Mouse (Mus musculus): ENCODE measurements at regions not wholly inside any gene's neighbourhood (a gene's known extent, or its start where the extent isn't known, plus 50 kb on each side); places are given as distances from the start of the nearest gene placed in this dataset.
A peak's percentile ranks its signal among the peaks of the same experiment; 100 is the strongest.
"Not testable (repeated sequence)": the region's sequence is repeated elsewhere in the genome, so short reads cannot be mapped to it uniquely, and the experiment has no call there.

DNA sequence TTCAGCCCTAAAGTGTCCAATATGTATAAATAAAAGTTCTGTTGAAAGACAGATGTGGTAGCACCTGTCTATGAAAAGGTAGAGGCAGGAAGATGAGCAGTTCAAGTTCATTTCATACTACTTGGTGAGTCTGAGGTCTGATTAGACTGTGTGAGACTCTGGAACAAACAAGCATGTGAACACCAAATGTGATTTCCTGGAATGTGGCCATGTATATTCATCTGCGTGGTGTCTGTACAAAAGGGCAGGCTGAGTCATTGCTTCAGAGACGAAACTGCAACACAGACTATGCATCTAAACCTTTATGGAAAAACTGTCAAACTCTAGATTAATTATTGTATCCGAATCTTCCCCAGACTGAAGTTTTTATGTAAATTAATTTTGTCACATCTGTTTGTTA is 268.7 kb downstream of the Arl6ip6 start:
- Histone ChIP-seq H3K27ac (ENCODE audit: insufficient read depth, low read length) (no peak overlapping the region), H3K4me1 (ENCODE audit: control insufficient read depth, insufficient read depth, low read length) (no peaks in the 10 kb centered on the region), H3K4me3 (ENCODE audit: insufficient read depth, low read length) (no peak overlapping the region)
- TF ChIP-seq POLR2A (IDR thresholded peaks at IDR 0.05; ENCODE audit: extremely low read depth, insufficient read depth, low read length) (no peak), CTCF (IDR thresholded peaks at IDR 0.05; ENCODE audit: extremely low read depth, insufficient read depth, low read length) (no peak)

DNA sequence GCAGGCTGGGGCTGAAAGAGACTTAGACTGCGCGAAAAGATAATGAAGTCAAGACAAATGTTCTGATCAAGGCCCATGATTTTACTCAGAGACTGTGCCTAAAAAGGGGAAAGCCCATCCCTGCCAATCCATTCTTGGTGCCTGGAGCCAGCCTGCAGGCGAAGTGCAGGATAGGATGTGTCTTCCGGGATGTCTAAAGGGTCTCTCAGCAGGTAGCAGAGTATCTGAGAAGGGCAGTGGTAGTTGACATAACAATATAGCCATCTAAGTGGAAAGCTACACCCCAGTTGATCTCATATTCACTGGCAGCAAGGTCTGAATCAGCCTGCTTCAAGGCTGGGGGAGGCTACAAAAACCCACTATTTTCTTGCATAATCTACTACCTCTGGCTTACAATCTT is 282.9 kb downstream of the Arl6ip6 start:
- TF ChIP-seq CTCF (IDR thresholded peaks at IDR 0.05; ENCODE audit: extremely low read depth, insufficient read depth, low read length) (no peak), POLR2A (IDR thresholded peaks at IDR 0.05; ENCODE audit: extremely low read depth, insufficient read depth, low read length) (no peak)
- Histone ChIP-seq H3K4me3 (ENCODE audit: insufficient read depth, low read length) (no peak overlapping the region), H3K4me1 (ENCODE audit: control insufficient read depth, insufficient read depth, low read length) (no peaks in the 10 kb centered on the region), H3K27ac (ENCODE audit: insufficient read depth, low read length) (no peak overlapping the region)

DNA sequence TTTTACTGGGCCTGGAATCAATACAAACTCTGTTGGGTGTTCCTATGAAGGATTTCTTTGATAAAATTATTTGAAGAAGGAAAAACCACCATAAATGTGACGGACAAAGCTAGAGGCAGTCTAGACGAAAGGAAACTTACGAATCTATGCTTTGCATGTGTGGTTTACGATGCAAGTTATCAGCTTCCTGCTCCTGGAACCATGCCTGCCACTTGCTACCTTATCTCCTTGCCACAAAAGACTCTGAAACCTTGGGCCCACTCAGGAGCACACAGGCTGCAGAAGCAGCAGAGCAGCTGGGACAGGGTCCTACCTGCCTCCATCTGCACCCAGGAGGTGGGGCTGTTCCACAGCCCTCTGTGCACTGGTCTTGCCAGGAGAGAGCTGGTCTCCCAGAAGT is 287.5 kb downstream of the Arl6ip6 start:
- not testable (repeated sequence) for H3K4me1 ChIP-seq (ENCODE audit: control insufficient read depth, insufficient read depth, low read length); H3K4me3 ChIP-seq (ENCODE audit: insufficient read depth, low read length)

DNA sequence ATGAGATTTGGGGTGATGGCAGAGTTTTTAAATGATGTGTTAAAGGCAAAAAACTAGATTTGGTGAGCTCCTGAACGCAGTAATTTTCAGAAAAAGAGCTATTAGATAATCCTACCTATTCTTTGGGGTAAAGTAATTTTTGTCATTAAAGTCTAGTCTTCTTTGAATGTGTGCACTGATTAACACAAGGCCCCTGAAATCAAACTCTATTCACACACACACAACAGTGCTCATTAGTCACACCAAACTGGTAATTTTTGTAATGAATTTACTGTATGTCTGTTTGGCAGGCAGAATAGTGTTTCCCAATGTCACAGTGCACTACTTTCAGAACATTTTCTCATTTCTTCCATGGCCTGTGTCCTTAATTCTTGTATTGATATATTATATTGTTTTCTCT is 296.8 kb downstream of the Arl6ip6 start:
- no peak for TF ChIP-seq POLR2A (IDR thresholded peaks at IDR 0.05; ENCODE audit: extremely low read depth, insufficient read depth, low read length)
- no peak for TF ChIP-seq CTCF (IDR thresholded peaks at IDR 0.05; ENCODE audit: extremely low read depth, insufficient read depth, low read length)
- H3K27ac ChIP-seq (ENCODE audit: insufficient read depth, low read length) = no peak overlapping the region
- no peak overlapping the region for H3K4me3 ChIP-seq (ENCODE audit: insufficient read depth, low read length)
- H3K4me1 ChIP-seq (ENCODE audit: control insufficient read depth, insufficient read depth, low read length) = no peaks in the 10 kb centered on the region

More for the DNA sequence above, 287.5 kb downstream of the Arl6ip6 start:
- H3K27ac ChIP-seq (ENCODE audit: insufficient read depth, low read length) = not testable (repeated sequence)

DNA sequence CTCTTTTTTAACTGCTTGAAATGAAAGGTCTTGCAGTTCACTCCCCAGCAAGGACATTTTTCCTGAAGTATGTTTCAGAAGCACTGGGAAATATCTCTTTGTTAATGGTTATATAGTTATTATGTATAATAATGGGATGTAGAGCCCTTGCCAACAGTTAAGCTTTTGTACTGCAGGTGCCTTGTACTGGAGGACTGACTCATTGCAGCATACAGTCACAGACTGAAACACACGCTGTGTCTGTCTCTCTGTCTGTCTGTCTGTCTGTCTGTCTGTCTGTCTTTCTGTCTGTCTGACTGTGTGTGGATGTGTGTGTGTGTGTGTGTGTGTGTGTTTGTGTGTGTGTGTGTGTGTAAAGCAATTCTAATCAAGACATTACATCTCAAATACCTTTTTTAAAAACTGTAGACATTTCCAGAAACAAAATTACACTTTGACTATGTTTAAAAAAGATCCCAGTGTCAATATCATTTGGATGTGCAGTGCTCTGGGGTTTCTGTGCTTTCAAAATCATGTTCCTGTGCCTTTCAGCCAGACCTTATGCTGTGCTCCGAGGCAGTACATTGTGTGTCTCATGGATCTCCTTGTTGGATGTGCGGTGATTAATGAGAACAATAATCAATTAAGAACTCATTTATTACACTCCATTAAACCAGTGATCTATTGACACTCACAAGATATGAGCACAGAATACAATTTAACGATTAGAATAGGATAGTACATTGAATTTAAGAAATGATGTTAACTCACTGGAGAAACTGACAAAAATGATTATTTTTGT is 299.5 kb downstream of the Arl6ip6 start:
- TF ChIP-seq CTCF (IDR thresholded peaks at IDR 0.05; ENCODE audit: extremely low read depth, insufficient read depth, low read length) (no peak), POLR2A (IDR thresholded peaks at IDR 0.05; ENCODE audit: extremely low read depth, insufficient read depth, low read length) (no peak)
- Histone ChIP-seq H3K4me1 (ENCODE audit: control insufficient read depth, insufficient read depth, low read length) (no peaks in the 10 kb centered on the region), H3K4me3 (ENCODE audit: insufficient read depth, low read length) (no peak overlapping the region), H3K27ac (ENCODE audit: insufficient read depth, low read length) (no peak overlapping the region)

DNA sequence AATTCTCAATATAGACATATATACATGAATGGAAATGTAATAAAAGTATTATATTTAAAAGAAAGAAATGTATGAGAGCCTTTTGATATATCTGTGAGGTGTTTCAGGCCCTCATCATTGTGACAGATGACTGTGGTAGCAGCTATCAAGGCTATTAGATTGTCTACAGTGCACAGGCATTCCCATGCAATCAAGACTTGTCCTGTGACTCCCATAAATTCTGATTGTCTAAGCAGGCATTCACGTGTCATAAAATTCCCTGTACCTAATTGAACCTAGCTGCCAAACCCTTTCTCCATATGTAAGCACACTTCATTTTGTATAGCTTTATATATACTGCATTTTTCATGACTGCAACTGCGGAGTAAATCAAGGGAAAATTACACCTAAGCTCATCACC is 301.3 kb downstream of the Arl6ip6 start:
- H3K4me3 ChIP-seq (ENCODE audit: insufficient read depth, low read length) = no peak overlapping the region
- no peak overlapping the region for H3K27ac ChIP-seq (ENCODE audit: insufficient read depth, low read length)
- H3K4me1 ChIP-seq (ENCODE audit: control insufficient read depth, insufficient read depth, low read length) = no peaks in the 10 kb centered on the region
- no peak for TF ChIP-seq POLR2A (IDR thresholded peaks at IDR 0.05; ENCODE audit: extremely low read depth, insufficient read depth, low read length)
- TF ChIP-seq CTCF (IDR thresholded peaks at IDR 0.05; ENCODE audit: extremely low read depth, insufficient read depth, low read length) = no peak

DNA sequence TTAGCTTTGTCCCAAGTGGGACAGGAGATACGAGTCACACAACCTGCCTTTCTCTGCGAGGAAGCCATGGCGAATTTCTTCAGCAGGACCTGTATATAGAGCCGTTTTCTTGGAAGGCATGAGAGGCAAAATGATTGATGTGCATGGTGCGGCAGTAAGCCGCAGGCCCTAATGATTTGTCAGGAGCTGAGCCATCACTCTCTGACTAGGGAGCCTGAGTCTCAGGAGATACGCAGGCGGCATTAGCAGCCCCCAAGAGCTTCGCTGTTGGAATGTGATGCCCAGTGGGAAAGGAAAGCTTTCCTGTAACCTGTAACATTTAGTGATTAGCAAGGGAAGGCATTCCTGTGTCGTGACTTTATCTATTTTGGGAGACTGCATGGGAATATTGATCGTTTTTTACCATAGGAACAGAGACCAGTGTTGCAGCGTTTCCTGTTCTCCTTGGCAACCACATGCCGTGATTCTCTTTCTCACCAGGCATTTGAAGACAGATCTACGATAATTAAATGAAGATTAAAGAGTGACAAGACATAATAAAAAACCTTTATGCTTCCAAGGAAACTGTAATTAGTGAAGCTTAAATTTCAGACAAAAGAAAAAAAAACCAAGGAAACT is 310.2 kb downstream of the Arl6ip6 start:
- no peak overlapping the region for H3K27ac ChIP-seq (ENCODE audit: insufficient read depth, low read length)
- TF ChIP-seq CTCF (IDR thresholded peaks at IDR 0.05; ENCODE audit: extremely low read depth, insufficient read depth, low read length) (no peak), POLR2A (IDR thresholded peaks at IDR 0.05; ENCODE audit: extremely low read depth, insufficient read depth, low read length) (no peak)
- H3K4me1 ChIP-seq (ENCODE audit: control insufficient read depth, insufficient read depth, low read length) = no peaks in the 10 kb centered on the region
- peak overlapping the region; percentile 18 for H3K4me3 ChIP-seq (ENCODE audit: insufficient read depth, low read length)

DNA sequence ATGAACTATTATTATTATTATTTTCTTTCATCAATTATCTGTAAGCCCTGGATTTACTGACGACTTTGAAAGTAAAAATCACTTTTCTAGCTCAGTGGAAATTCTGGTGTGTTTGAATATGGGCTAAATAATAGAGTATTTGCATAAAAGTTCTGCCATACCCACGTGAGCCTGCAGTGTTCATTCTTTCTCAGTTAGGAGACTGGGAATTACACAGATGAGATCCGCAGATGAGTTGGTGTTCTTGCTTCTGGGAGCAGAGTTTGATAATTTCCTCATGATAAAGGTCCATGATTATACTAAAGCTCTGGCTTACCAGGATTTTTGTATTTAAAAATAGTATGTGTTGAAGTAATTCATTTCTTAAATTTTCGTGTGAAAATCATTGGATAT is 310.7 kb downstream of the Arl6ip6 start:
- no peak for TF ChIP-seq CTCF (IDR thresholded peaks at IDR 0.05; ENCODE audit: extremely low read depth, insufficient read depth, low read length)
- TF ChIP-seq POLR2A (IDR thresholded peaks at IDR 0.05; ENCODE audit: extremely low read depth, insufficient read depth, low read length) = no peak
- H3K27ac ChIP-seq (ENCODE audit: insufficient read depth, low read length) = no peak overlapping the region

DNA sequence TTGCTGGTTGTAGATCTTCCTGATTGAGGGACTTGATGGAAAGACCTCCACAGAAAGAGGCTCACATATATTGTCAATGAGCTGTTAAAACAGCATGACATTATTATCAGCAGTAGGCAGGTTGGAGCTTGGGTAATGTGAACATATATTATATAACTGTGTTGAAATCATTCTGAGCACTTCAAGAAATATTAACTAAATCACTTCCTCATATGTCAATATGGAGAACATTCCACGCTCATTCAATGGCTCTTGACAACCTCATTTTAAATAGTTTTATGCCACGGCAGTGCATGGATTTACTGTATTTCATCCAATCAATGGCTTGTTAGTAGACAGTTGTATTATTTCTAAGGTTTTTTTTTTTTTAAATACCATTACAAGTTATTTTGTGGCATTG is 350.6 kb downstream of the Arl6ip6 start:
- TF ChIP-seq CTCF (IDR thresholded peaks at IDR 0.05; ENCODE audit: extremely low read depth, insufficient read depth, low read length) = no peak
- TF ChIP-seq POLR2A (IDR thresholded peaks at IDR 0.05; ENCODE audit: extremely low read depth, insufficient read depth, low read length) = no peak
- H3K27ac ChIP-seq (ENCODE audit: insufficient read depth, low read length) = no peak overlapping the region
- H3K4me1 ChIP-seq (ENCODE audit: control insufficient read depth, insufficient read depth, low read length) = no peaks in the 10 kb centered on the region
- no peak overlapping the region for H3K4me3 ChIP-seq (ENCODE audit: insufficient read depth, low read length)

More for the DNA sequence above, 310.7 kb downstream of the Arl6ip6 start:
- Histone ChIP-seq H3K4me3 (ENCODE audit: insufficient read depth, low read length) (no peak overlapping the region; the same call in 1 of the 2 replicates), H3K4me1 (ENCODE audit: control insufficient read depth, insufficient read depth, low read length) (no peaks in the 10 kb centered on the region)

DNA sequence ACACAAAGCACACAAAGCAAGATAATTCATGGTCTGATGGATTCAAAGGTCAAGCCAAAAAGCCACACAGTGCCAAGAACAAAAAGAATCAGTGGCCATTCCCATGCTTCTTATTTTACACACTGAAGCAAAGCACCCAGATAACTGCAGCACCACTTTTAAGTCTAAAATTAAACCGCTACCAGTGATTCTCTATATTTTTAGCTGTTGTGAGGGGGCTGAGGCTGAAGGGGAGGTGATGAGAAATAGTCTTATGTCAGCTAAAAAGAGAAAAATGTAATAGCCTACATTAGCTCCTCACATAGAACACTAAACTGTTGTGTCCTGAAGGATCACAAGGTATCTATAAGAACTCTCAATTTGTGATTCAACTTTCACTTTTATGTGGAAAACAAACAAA is 382.5 kb downstream of the Arl6ip6 start:
- Histone ChIP-seq H3K27ac (ENCODE audit: insufficient read depth, low read length) (no peak overlapping the region), H3K4me1 (ENCODE audit: control insufficient read depth, insufficient read depth, low read length) (peaks cover 2% of the 10 kb centered on the region), H3K4me3 (ENCODE audit: insufficient read depth, low read length) (no peak overlapping the region)
- TF ChIP-seq POLR2A (IDR thresholded peaks at IDR 0.05; ENCODE audit: extremely low read depth, insufficient read depth, low read length) = no peak
- TF ChIP-seq CTCF (IDR thresholded peaks at IDR 0.05; ENCODE audit: extremely low read depth, insufficient read depth, low read length) = no peak

All from cortical plate, adult 2 months (tissue).